Mouse (Mus musculus) forebrain, embryonic 15.5 days (tissue): ENCODE results near the gene Elavl3. TPM values are rescaled to one million over a fixed set of nuclear protein-coding genes. Genes with fewer than 3 reads are reported as not detected.

ENCODE experiments used
- ATAC-seq: fragments of 200-750 bp; cut with Nextera tagmentation; replicated peaks from 2 replicates; pipeline ENCODE4 v1.8.0; 2017; ENCODE audit warnings: mild to moderate bottlenecking, moderate TSS enrichment, moderate library complexity
- H3K27ac ChIP-seq: fragments of 300-500 bp; sonication (generic); replicated peaks from 2 replicates; pipeline ENCODE4 v1.5.1; 2015; ENCODE audit warnings: mild to moderate bottlenecking, inconsistent platforms
- H3K27me3 ChIP-seq: fragments of 300-500 bp; sonication (generic); 2 replicates; pipeline ENCODE4 v1.6.1; 2015; ENCODE audit warnings: inconsistent platforms
- H3K36me3 ChIP-seq: fragments of 300-500 bp; sonication (generic); 2 replicates; pipeline ENCODE4 v1.6.1; 2015; ENCODE audit warnings: mild to moderate bottlenecking, inconsistent platforms
- H3K4me1 ChIP-seq: fragments of 300-500 bp; sonication (generic); 2 replicates; pipeline ENCODE4 v1.6.1; 2015; ENCODE audit warnings: inconsistent platforms
- H3K4me2 ChIP-seq: fragments of 300-500 bp; sonication (generic); replicated peaks from 2 replicates; pipeline ENCODE4 v1.6.1; 2015; ENCODE audit warnings: mild to moderate bottlenecking, inconsistent platforms
- H3K4me3 ChIP-seq: fragments of 300-500 bp; sonication (generic); 2 replicates; pipeline ENCODE4 v1.5.1; 2015; ENCODE audit warnings: mild to moderate bottlenecking, inconsistent platforms
- H3K9ac ChIP-seq: fragments of 300-500 bp; sonication (generic); replicated peaks from 2 replicates; pipeline ENCODE4 v1.6.1; 2015; ENCODE audit warnings: mild to moderate bottlenecking, inconsistent platforms
- H3K9me3 ChIP-seq: fragments of 300-500 bp; sonication (generic); 2 replicates; pipeline ENCODE4 v1.6.1; 2016; ENCODE audit warnings: inconsistent platforms
- WGBS: fragments of 180-500 bp; shearing (Covaris S2); methylation state at CpG from one replicate; pipeline ENCODE4 v1.1.7; 2015; ENCODE audit warnings: mixed read lengths; 5-methylcytosine and 5-hydroxymethylcytosine counted together
- polyA plus RNA-seq: library from polyadenylated mRNA; unstranded; fragments of >200 nt; fragmentation: Nextera tagmentation; extraction: Ambion mirVana; gene quantifications from 2 replicates; pipeline ENCODE4 v1.2.1, GENCODE M21; 2015

Gene Elavl3
- polyA plus RNA-seq, 1 experiment from 2014 or later, result 88.9 TPM

GRCm38 (mm10) chr9:21996178-21996867 lies 55.5 kb downstream of the Elavl3 start:
- no peak for ATAC-seq
- 88% methylated on average over 3 of the region's 3 CpGs for WGBS
- Histone ChIP-seq H3K27me3 (peaks cover 3% of the 10 kb centered on the region; the same call in 1 of the 2 replicates), H3K36me3 (no peaks in the 10 kb centered on the region), H3K9ac (no peak overlapping the region), H3K4me2 (no peak overlapping the region), H3K9me3 (no peaks in the 10 kb centered on the region), H3K4me3 (no peak overlapping the region), H3K4me1 (no peaks in the 10 kb centered on the region), H3K27ac (no peak overlapping the region)

DNA sequence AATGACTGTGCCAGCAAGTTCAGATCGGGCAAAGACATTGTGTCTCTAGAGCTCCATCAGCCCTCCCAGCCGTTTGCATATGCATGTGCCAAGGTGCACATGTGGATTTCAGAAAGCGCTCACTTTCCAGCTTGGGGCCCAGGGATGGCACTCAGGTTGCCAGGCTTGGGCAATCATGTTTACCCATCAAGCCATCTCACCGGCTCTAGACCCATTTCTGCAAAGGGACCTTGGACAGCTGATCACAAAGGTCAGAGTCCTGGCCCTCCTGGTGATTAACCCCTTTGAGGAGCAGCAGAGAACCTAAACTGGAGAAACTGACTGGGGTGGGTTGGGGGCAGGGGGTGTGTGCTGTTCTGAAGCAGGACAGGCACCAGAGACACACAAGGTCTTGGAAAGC lies 59.6 kb downstream of the Elavl3 start:
- no peak for ATAC-seq
- WGBS, result 74% methylated on average over 4 of the region's 4 CpGs
- Histone ChIP-seq H3K27me3 (peaks cover 44% of the 10 kb centered on the region), H3K9ac (no peak overlapping the region), H3K4me3 (no peak overlapping the region), H3K9me3 (no peaks in the 10 kb centered on the region), H3K36me3 (no peaks in the 10 kb centered on the region), H3K27ac (no peak overlapping the region), H3K4me1 (peaks cover 22% of the 10 kb centered on the region), H3K4me2 (no peak overlapping the region)

DNA sequence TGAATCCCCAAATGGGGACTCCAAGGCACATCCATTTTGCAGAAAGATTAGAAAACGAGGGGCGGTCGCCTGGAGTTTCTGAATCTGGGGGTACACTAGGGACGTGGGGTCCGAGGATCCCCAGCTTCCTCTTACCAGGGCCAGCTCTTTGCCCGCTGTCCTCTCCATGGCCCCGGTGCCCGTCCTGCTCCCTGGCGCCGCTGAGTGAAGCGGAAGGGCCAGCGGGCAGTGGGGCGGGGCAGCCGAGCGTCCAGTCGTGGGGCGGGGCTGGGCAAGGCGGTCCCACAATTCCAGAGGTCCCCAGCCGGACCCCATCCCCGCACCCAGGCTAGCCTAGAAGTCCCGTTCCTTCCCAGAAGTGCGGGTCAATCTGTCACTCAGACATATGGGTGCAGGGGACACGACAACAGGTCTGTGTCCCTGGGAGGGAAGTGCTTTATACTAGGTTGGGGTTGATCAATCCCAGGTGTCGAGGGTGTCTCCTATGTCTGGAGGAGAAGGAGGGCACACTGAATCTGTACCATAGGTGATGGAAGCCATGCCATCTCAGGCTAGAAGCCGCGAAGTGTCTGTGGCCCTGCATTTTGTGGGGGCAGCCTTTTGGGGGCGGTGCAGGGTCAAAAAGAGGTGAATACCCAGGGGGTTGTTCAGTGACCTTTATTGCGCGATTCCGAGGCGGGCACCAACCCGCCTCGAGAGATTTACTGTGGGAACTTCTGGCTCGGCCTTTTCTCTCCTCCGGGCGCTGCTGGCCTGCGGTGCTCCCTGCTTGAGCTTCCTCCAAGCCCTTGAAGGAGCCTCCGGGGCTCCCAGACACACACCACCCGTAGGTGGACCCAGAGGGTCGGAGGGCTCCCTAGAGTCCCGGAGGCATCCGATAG lies 62.4 kb downstream of the Elavl3 start, which contains the start of gene Rgl3:
Gene Rgl3, minus strand, starts transcription at position 217 of the 881 bp plus-strand sequence.
- Histone ChIP-seq H3K4me3 (peak within 1 kb of the TSS; percentile 30), H3K9ac (peak within 1 kb of the TSS; percentile 22; the same call in 1 of the 2 replicates), H3K9me3 (no peaks in the 10 kb centered on the region), H3K4me2 (peak within 1 kb of the TSS; percentile 50), H3K27ac (no peak within 1 kb of the TSS), H3K4me1 (peaks cover 22% of the 10 kb centered on the region), H3K27me3 (peaks cover 54% of the 10 kb centered on the region), H3K36me3 (no peaks in the 10 kb centered on the region)
- WGBS, result 1% methylated on average over 42 of the region's 42 CpGs
- ATAC-seq, result peak; percentile 42; the same call in 1 of the 2 replicates

GRCm38 (mm10) chr9:21988421-21989101 lies 63.3 kb downstream of the Elavl3 start:
- H3K27ac ChIP-seq, result no peak overlapping the region
- ATAC-seq, result 0 out of 2 replicates have a peak, but pooled peaks have one; percentile 24
- peaks cover 22% of the 10 kb centered on the region for H3K4me1 ChIP-seq
- under 1% methylated on average over 32 of the region's 32 CpGs for WGBS
- H3K27me3 ChIP-seq, result peaks cover 54% of the 10 kb centered on the region
- peak overlapping the region; percentile 30 for H3K4me3 ChIP-seq
- H3K9ac ChIP-seq, result peak overlapping the region; percentile 22; the same call in 1 of the 2 replicates
- no peaks in the 10 kb centered on the region for H3K9me3 ChIP-seq
- peak overlapping the region; percentile 50 for H3K4me2 ChIP-seq
- no peaks in the 10 kb centered on the region for H3K36me3 ChIP-seq

DNA sequence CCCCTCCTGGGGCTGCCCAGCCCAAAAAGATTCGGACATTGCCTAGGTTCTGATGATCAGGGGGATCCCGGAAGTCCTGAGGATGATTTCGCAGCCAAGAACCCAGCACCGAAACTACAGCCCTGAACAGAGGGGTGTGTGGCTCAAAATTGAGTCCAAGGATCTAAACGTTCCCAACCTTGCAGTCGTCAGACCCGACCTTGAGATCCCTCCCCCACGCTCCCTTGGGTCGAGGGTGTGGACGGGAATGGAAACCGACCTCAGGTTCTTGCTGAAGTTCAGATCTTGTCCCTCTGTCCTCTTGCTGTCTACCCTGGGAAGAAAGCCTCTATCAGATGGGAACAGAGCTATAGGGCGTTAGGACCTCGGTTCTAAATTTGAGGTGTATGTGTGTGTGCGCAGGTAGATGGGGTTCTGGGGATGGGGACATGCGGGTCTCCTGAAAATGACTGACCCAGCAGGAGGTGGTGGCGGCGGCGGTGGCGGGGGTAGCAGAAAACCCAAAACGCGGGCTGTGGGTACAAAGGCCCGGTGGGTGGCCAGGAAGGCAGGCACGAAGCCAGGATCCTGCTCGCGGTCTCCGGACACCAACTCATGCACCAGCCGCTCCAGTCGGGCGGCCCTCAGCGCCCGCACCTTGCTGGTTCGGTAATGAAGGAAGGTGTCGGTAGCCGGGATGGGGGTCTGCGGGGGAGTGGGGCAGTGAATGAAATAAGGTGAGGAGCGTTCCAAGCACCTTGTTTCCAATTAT lies 64.1 kb downstream of the Elavl3 start:
- Histone ChIP-seq H3K4me1 (peaks cover 22% of the 10 kb centered on the region), H3K27me3 (peaks cover 57% of the 10 kb centered on the region), H3K9me3 (no peaks in the 10 kb centered on the region), H3K4me3 (peak overlapping the region; percentile 30; the same call in 1 of the 2 replicates), H3K9ac (no peak overlapping the region), H3K36me3 (no peaks in the 10 kb centered on the region), H3K4me2 (peak overlapping the region; percentile 50; the same call in 1 of the 2 replicates), H3K27ac (no peak overlapping the region)
- ATAC-seq, result no peak
- WGBS, result 10% methylated on average over 33 of the region's 36 CpGs

GRCm38 (mm10) chr9:21983911-21984310 lies 67.9 kb downstream of the Elavl3 start:
- WGBS, result 3% methylated on average over 3 of the region's 3 CpGs
- H3K9ac ChIP-seq, result no peak overlapping the region
- no peak overlapping the region for H3K4me3 ChIP-seq
- no peak for ATAC-seq
- H3K4me2 ChIP-seq, result no peak overlapping the region
- peaks cover 11% of the 10 kb centered on the region for H3K4me1 ChIP-seq
- peaks cover 30% of the 10 kb centered on the region for H3K27me3 ChIP-seq
- H3K36me3 ChIP-seq, result no peaks in the 10 kb centered on the region
- H3K27ac ChIP-seq, result no peak overlapping the region
- H3K9me3 ChIP-seq, result no peaks in the 10 kb centered on the region

- H3K4me3 ChIP-seq, result no peak overlapping the region
- no peak overlapping the region for H3K4me2 ChIP-seq
- no peak overlapping the region for H3K27ac ChIP-seq
- peaks cover 10% of the 10 kb centered on the region for H3K4me1 ChIP-seq
- no peak for ATAC-seq
- WGBS, result 92% methylated on average over 4 of the region's 4 CpGs
- no peak overlapping the region for H3K9ac ChIP-seq
- H3K36me3 ChIP-seq, result no peaks in the 10 kb centered on the region
- no peaks in the 10 kb centered on the region for H3K9me3 ChIP-seq
- H3K27me3 ChIP-seq, result 0 out of 2 replicates have a peak, but pooled peaks cover 3% of the 10 kb centered on the region
Measured at GRCm38 (mm10) chr9:21978398-21979128, 73.3 kb downstream of the Elavl3 start.

GRCm38 (mm10) chr9:21977972-21978371 lies 73.9 kb downstream of the Elavl3 start:
- no peak overlapping the region for H3K9ac ChIP-seq
- H3K27me3 ChIP-seq, result no peaks in the 10 kb centered on the region
- H3K4me1 ChIP-seq, result peaks cover 10% of the 10 kb centered on the region
- no peak overlapping the region for H3K4me3 ChIP-seq
- no peak overlapping the region for H3K4me2 ChIP-seq
- 22% methylated on average over 2 of the region's 2 CpGs for WGBS
- H3K27ac ChIP-seq, result no peak overlapping the region
- ATAC-seq, result no peak
- no peaks in the 10 kb centered on the region for H3K36me3 ChIP-seq
- no peaks in the 10 kb centered on the region for H3K9me3 ChIP-seq

DNA sequence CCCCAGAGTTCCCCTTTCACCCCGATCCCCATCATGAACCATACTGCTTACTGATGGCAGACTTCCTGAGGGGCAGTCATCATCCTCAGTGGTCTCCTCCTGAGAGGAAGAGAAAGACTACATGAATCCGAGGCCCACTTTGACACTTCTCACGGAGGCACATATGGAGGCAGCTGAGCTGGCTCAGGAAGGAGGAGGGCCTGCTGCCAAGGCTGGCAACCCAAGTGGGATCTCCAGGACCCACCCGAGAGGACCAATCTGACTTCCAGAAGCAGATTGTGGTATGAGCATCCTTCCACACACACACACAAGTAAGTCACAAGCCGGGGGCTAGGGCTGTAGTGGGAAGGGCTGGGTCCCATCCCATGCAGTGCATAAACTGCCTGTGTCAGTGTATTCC lies 74.5 kb downstream of the Elavl3 start:
- no peak overlapping the region for H3K27ac ChIP-seq
- no peak overlapping the region for H3K4me2 ChIP-seq
- WGBS, result 59% methylated on average over 5 of the region's 5 CpGs
- peak; percentile 41; the same call in 1 of the 2 replicates for ATAC-seq
- no peaks in the 10 kb centered on the region for H3K9me3 ChIP-seq
- no peak overlapping the region for H3K4me3 ChIP-seq
- no peaks in the 10 kb centered on the region for H3K27me3 ChIP-seq
- no peak overlapping the region for H3K9ac ChIP-seq
- H3K36me3 ChIP-seq, result no peaks in the 10 kb centered on the region
- H3K4me1 ChIP-seq, result peaks cover 10% of the 10 kb centered on the region

DNA sequence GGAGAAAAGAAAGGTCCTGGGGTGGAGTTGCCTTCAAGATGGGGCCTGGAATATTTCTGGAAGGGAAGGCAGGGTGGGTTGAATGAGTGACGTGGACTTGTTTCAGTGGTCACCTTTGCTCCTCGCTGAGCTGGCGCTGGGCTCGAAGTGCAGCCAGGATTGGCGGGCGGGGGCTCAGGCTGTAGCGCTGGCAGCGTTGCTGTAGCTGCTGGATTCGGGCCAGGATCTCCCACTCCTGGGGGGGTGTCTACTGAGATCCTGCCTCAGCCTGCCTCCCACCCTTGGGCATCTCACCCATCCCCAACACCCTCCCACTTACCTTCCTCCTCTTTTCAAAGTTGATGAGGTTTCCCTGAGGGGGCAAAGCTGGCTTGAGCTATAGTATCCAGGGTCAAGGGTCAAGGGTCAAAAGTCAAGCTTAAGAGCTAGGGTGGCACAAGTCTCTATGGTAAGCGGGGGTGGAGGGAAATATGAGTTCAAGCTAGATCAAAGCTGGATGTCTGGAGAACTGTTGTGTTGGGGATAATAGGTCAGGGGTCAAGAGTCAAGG lies 75.1 kb downstream of the Elavl3 start:
- no peak overlapping the region for H3K4me3 ChIP-seq
- H3K9me3 ChIP-seq, result no peaks in the 10 kb centered on the region
- no peak for ATAC-seq
- no peaks in the 10 kb centered on the region for H3K27me3 ChIP-seq
- H3K4me2 ChIP-seq, result no peak overlapping the region
- no peak overlapping the region for H3K9ac ChIP-seq
- H3K27ac ChIP-seq, result no peak overlapping the region
- peaks cover 10% of the 10 kb centered on the region for H3K4me1 ChIP-seq
- H3K36me3 ChIP-seq, result no peaks in the 10 kb centered on the region
- 71% methylated on average over 10 of the region's 10 CpGs for WGBS
